Mouse (Mus musculus) ES-Bruce4 (cell line): Measurements from ENCODE around the gene Clpb. TPM values are rescaled to one million over a fixed set of nuclear protein-coding genes. Genes with fewer than 3 reads are reported as not detected.

ENCODE experiments used
- H3K27ac ChIP-seq: 2 replicates; pipeline ENCODE4 v1.5.1; 2012; ENCODE audit warnings: low read length, inconsistent platforms; ENCODE audit not compliant: insufficient read depth
- H3K27me3 ChIP-seq: 2 replicates; pipeline ENCODE4 v1.6.1; 2012; ENCODE audit warnings: mild to moderate bottlenecking, low read length, inconsistent platforms; ENCODE audit not compliant: control insufficient read depth, poor library complexity, insufficient read depth, severe bottlenecking
- H3K36me3 ChIP-seq: 2 replicates; pipeline ENCODE4 v1.6.1; 2012; ENCODE audit warnings: inconsistent platforms, mild to moderate bottlenecking, low read length, moderate library complexity; ENCODE audit not compliant: control insufficient read depth, poor library complexity, insufficient read depth, severe bottlenecking
- H3K4me1 ChIP-seq: one replicate; pipeline ENCODE4 v1.8.1; 2011; ENCODE audit warnings: low read length; ENCODE audit not compliant: control insufficient read depth, insufficient read depth
- H3K4me3 ChIP-seq: 2 replicates; pipeline ENCODE4 v1.5.1; 2011; ENCODE audit warnings: low read depth, mild to moderate bottlenecking, low read length
- H3K9ac ChIP-seq: 2 replicates; pipeline ENCODE4 v1.6.1; 2012; ENCODE audit warnings: low read depth, mild to moderate bottlenecking, inconsistent platforms; ENCODE audit not compliant: poor library complexity, severe bottlenecking
- H3K9me3 ChIP-seq: replicated peaks from 2 replicates; pipeline ENCODE4 v1.6.1; 2012; ENCODE audit warnings: mild to moderate bottlenecking, low read length, inconsistent platforms; ENCODE audit not compliant: control insufficient read depth, poor library complexity, insufficient read depth, severe bottlenecking
- CTCF ChIP-seq: IDR thresholded peaks from one replicate; pipeline ENCODE4 v1.8.1; 2011; ENCODE audit warnings: low read depth, low read length
- EP300 ChIP-seq: IDR thresholded peaks from 2 replicates; pipeline ENCODE4 v1.6.1; 2011; ENCODE audit warnings: low read depth, low read length; ENCODE audit not compliant: insufficient read depth
- POLR2A ChIP-seq: IDR thresholded peaks from one replicate; pipeline ENCODE4 v1.8.1; 2011; ENCODE audit warnings: low read length; ENCODE audit not compliant: insufficient read depth
- polyA plus RNA-seq: library from polyadenylated mRNA; stranded (reverse); fragments of >200 nt; gene quantifications from 2 replicates; pipeline ENCODE4 v1.2.4, GENCODE M21; 2011; ENCODE audit warnings: low read depth; ENCODE audit not compliant: missing spikeins, insufficient read depth, insufficient read length

Clpb gene
- polyA plus RNA-seq, 1 experiment, result 58.9 TPM

DNA sequence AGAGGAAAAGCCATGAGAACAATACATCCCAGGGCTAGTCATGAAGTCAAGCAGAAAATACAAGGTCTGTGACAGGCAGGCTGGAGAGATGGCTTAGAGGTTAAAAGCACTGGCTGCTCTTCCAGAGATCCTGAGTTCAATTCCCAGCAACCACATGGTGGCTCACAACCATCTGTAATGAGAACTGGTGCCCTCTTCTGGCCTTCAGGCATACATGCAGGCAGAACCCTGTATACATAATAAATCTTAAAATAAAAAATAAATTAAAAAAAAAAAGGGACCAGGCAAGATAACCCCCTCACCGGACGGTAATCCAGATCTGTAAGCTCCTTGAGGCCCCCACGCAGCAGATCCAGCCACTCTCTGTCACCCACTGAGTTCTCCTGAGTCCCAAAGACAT lies 166.9 kb downstream of the Clpb start:
- Histone ChIP-seq H3K4me3 (no peak overlapping the region), H3K4me1 (peaks cover 4% of the 10 kb centered on the region), H3K9me3 (no peaks in the 10 kb centered on the region), H3K27ac (no peak overlapping the region), H3K36me3 (peaks cover 63% of the 10 kb centered on the region), H3K27me3 (no peaks in the 10 kb centered on the region), H3K9ac (no peak overlapping the region)
- TF ChIP-seq CTCF (no peak), EP300 (no peak), POLR2A (no peak)

DNA sequence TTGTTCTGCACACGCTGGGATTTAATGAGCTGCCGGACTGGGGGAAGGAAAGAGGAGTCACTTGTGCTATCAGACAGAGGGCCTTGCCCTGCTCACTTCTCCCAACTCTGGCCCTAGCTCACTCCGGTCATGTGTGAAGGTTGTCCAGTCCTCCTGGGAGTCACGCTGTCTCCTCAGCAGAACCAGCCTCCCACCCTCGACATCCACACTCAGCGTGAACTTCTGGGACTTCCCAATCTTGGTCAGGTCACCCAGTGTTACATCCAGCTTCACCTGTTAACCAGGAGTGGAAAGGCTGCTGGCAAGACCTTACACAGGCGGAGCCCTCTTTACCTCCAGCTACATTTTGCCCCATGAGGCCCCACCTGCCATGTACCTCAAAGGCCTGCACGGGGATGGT lies 168.0 kb downstream of the Clpb start:
- TF ChIP-seq POLR2A (no peak), CTCF (no peak), EP300 (no peak)
- Histone ChIP-seq H3K36me3 (peaks cover 53% of the 10 kb centered on the region), H3K27ac (peak overlapping the region; percentile 33), H3K27me3 (no peaks in the 10 kb centered on the region), H3K4me3 (no peak overlapping the region), H3K9me3 (no peaks in the 10 kb centered on the region), H3K9ac (no peak overlapping the region), H3K4me1 (peaks cover 4% of the 10 kb centered on the region)

DNA sequence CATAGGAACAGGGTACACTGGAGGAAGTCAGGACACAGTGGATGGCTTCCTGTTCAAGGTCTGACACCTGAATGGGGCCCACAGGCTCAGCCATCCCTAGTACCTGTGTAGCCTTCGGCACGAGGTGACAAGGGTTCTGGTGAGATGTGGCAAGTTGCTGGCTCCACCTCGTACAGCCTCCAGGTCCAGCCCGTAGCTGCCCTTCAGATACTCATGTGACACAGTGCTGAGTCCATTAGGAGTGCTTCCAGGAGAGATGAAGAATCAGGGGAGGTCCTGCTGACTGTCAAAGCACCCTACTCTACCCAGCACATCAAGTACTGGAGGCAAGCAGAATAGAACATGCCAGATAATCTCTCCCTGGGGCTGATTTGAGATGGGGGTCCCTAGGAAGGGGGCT lies 168.9 kb downstream of the Clpb start:
- Histone ChIP-seq H3K27me3 (no peaks in the 10 kb centered on the region), H3K9ac (no peak overlapping the region; the same call in 1 of the 2 replicates), H3K36me3 (peaks cover 45% of the 10 kb centered on the region), H3K27ac (peak overlapping the region; percentile 33; the same call in 1 of the 2 replicates), H3K9me3 (no peaks in the 10 kb centered on the region), H3K4me1 (peaks cover 4% of the 10 kb centered on the region), H3K4me3 (no peak overlapping the region)
- TF ChIP-seq EP300, result no peak
- TF ChIP-seq CTCF, result no peak
- no peak for TF ChIP-seq POLR2A

DNA sequence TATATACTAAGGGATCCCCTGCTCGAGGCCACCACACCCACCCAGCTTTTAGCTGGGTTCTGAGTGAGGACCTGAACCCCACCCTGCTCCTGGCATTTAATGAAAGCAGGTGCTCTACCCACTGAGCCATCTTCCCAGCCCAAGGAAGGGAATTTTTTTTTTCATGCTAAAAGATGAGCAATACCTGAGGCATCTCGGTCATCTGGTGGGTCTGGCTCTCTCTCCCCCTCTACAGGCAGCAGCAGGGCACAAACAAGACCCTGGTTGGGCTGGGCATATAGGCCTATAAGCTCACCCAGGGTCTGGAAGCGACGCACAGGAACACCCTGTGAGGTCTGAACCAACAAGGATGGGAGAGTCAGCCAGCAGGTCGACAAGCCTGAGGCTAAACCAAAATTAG lies 169.9 kb downstream of the Clpb start:
- Histone ChIP-seq H3K27ac (peak overlapping the region; percentile 62), H3K4me1 (peaks cover 4% of the 10 kb centered on the region), H3K27me3 (no peaks in the 10 kb centered on the region), H3K4me3 (no peak overlapping the region), H3K9me3 (no peaks in the 10 kb centered on the region), H3K36me3 (peaks cover 36% of the 10 kb centered on the region), H3K9ac (no peak overlapping the region)
- 0 out of 2 replicates have a peak, but pooled peaks have one; percentile 55 for TF ChIP-seq EP300
- no peak for TF ChIP-seq POLR2A
- peak; percentile 50 for TF ChIP-seq CTCF

DNA sequence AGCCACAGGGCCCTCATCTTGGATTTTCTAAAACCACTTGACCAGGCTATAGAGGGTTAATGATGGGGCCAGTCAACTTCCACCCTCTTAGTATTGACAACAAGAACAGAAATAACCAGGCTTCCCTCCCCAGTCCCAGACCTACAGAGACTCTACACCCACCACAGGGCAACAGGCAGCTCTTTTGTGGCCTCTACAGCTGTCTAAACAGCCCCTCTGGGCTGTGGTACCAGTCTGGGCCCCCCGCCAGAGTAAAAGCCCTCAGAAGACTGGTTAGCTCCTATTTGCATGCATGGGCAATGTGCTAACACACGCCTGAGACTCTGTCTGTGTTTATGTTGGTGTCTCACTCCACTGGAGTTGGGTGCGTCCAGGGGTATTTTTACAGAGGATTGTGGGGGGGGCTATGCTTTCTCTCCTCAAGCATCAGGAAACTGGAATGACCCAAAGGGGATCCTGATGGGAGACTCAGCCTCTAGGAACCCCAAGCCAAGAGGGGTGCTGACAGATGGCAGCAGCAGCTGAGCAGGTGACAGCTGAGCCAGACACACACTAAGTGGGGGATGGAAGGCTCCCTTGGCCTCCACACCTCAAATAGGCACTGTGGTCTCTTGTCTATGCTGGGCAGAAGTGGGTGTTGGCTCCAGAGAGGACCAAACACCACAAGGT lies 170.6 kb downstream of the Clpb start:
- H3K4me1 ChIP-seq, result peaks cover 4% of the 10 kb centered on the region
- H3K9ac ChIP-seq, result no peak overlapping the region
- H3K4me3 ChIP-seq, result no peak overlapping the region
- TF ChIP-seq POLR2A (no peak), CTCF (no peak), EP300 (no peak)
- no peaks in the 10 kb centered on the region for H3K9me3 ChIP-seq
- peak overlapping the region; percentile 62 for H3K27ac ChIP-seq
- peaks cover 29% of the 10 kb centered on the region for H3K36me3 ChIP-seq
- no peaks in the 10 kb centered on the region for H3K27me3 ChIP-seq

DNA sequence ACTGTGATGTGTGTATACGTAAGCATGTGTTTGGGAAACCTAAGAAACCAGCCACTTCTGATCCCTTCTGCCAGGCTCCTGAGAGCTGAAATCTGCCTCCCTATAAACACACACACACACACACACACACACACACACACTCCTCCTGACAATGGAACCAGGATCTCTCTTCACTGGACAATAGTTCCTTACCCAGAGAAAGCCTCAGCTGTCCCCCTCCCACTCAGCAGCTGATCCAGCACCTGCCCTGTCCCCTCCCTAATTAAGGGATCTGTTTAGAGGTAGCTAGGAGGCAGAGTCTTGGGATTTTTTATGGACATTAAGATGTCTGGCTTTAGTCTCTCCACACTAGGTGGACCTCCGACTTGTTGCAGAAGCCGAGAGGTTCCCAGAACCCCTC lies 171.5 kb downstream of the Clpb start:
- H3K27ac ChIP-seq, result no peak overlapping the region

More for the DNA sequence above, 171.5 kb downstream of the Clpb start:
- Histone ChIP-seq H3K36me3 (peaks cover 22% of the 10 kb centered on the region), H3K9ac (no peak overlapping the region), H3K9me3 (no peaks in the 10 kb centered on the region), H3K4me1 (peaks cover 4% of the 10 kb centered on the region), H3K27me3 (no peaks in the 10 kb centered on the region), H3K4me3 (no peak overlapping the region)
- TF ChIP-seq EP300 (no peak), POLR2A (no peak), CTCF (no peak)
